Mouse (Mus musculus): Measurements from ENCODE around the gene Tma7. TPM values are rescaled to one million over a fixed set of nuclear protein-coding genes. Genes with fewer than 3 reads are reported as not detected.

Tma7 gene
- polyA plus RNA-seq (2012; rRNA removed): 256 and 271 TPM in 2 replicates

GRCm38 (mm10) chr9:109082124-109082800, at the start of gene Tma7, which contains the start of gene Ccdc51:
Tma7 (minus strand) TSS chr9:109082587.
Ccdc51 (plus strand) TSS chr9:109082493.

GRCm38 (mm10) chr9:109095137-109095982, 13.0 kb upstream of the Tma7 start, which contains the start of gene Plxnb1:
Plxnb1 (plus strand) TSS chr9:109095389.

GRCm38 (mm10) chr9:109073661-109074573, 8.5 kb downstream of the Tma7 start, which contains the start of gene Atrip:
Atrip (minus strand) TSS chr9:109074124.

GRCm38 (mm10) chr9:109059136-109059903, 23.1 kb downstream of the Tma7 start, which contains the start of gene Trex1:
Trex1 (minus strand) TSS chr9:109059734.

GRCm38 (mm10) chr9:109038086-109038895, 44.1 kb downstream of the Tma7 start, which contains the start of gene Shisa5:
Shisa5 (plus strand) TSS chr9:109038565.

Other genes starting within 250 kb of the Tma7 start
- gene Slc26a6, start 229.3 kb downstream of the Tma7 start, polyA plus RNA-seq (2012; rRNA removed): 20.6 and 22.4 TPM in 2 replicates
- gene Tmem89, start 168.0 kb downstream of the Tma7 start, polyA plus RNA-seq (2012; rRNA removed): 0.72 and 0.84 TPM in 2 replicates
- gene Uqcrc1, start 146.0 kb downstream of the Tma7 start, polyA plus RNA-seq (2012; rRNA removed): 340 and 342 TPM in 2 replicates
- 6.8 and 12.8 TPM in 2 replicates for gene Col7a1, start 129.0 kb downstream of the Tma7 start, polyA plus RNA-seq (2012; rRNA removed)
- 0.34 and 1.1 TPM in 2 replicates for gene Ucn2, start 96.6 kb downstream of the Tma7 start, polyA plus RNA-seq (2012; rRNA removed)
- 26.4 and 26.7 TPM in 2 replicates for gene Pfkfb4, start 90.8 kb downstream of the Tma7 start, polyA plus RNA-seq (2012; rRNA removed)
- 60.7 and 85.5 TPM in 2 replicates for gene Shisa5, start 44.0 kb downstream of the Tma7 start, polyA plus RNA-seq (2012; rRNA removed)
- gene Trex1, start 22.9 kb downstream of the Tma7 start, polyA plus RNA-seq (2012; rRNA removed): 38.3 and 41.3 TPM in 2 replicates
- gene Atrip, start 8.5 kb downstream of the Tma7 start, polyA plus RNA-seq (2012; rRNA removed): 40.4 and 41.3 TPM in 2 replicates
- 10.2 and 10.5 TPM in 2 replicates for gene Ccdc51, start 94 bp downstream of the Tma7 start, polyA plus RNA-seq (2012; rRNA removed)
- gene Plxnb1, start 12.8 kb upstream of the Tma7 start, polyA plus RNA-seq (2012; rRNA removed): 67.0 and 68.2 TPM in 2 replicates
- not detected in 2 replicates for gene Fbxw21, start 79.5 kb upstream of the Tma7 start, polyA plus RNA-seq (2012; rRNA removed)
- not detected in 2 replicates for gene Fbxw13, start 113.4 kb upstream of the Tma7 start, polyA plus RNA-seq (2012; rRNA removed)
- gene Fbxw20, start 152.2 kb upstream of the Tma7 start, polyA plus RNA-seq (2012; rRNA removed): 0.02 TPM in 1 of 2 replicates, not detected in the other
- not detected in 2 replicates for gene Fbxw14, start 205.1 kb upstream of the Tma7 start, polyA plus RNA-seq (2012; rRNA removed)

Data from central nervous system, embryonic 14 days (tissue).